Mouse (Mus musculus) CH12F3 (cell line): ENCODE measurements around the gene Ebf1.

Experiments
- in situ Hi-C: fragments of 300-500 bp; cut with MboI; formaldehyde crosslinking; loops from 2 replicates; pipeline ENCODE4 v1.14.3; 2020; ENCODE audit warnings: low sequenced_read_pairs

The Ebf1 gene

GRCm38 (mm10) chr11:44887691-44888090 is 270.6 kb downstream of the Ebf1 start:
- in situ Hi-C loops: no loop called here

GRCm38 (mm10) chr11:44888390-44888789 is 271.3 kb downstream of the Ebf1 start:
- in situ Hi-C loops: no loop called here

- in situ Hi-C loops: no loop called here
Measured at GRCm38 (mm10) chr11:44892814-44893521, 275.9 kb downstream of the Ebf1 start.

- in situ Hi-C loops: no loop called here
Measured at GRCm38 (mm10) chr11:44893986-44894385, 276.9 kb downstream of the Ebf1 start.

GRCm38 (mm10) chr11:44894798-44895197 is 277.7 kb downstream of the Ebf1 start:
- in situ Hi-C loops: no loop called here

- in situ Hi-C loops: no loop called here
Measured at GRCm38 (mm10) chr11:44895893-44896292, 278.8 kb downstream of the Ebf1 start.

GRCm38 (mm10) chr11:44897140-44897665 is 280.1 kb downstream of the Ebf1 start:
- in situ Hi-C loops: no loop called here

- in situ Hi-C loops: no loop called here
Measured at GRCm38 (mm10) chr11:44899554-44899953, 282.4 kb downstream of the Ebf1 start.

GRCm38 (mm10) chr11:44899965-44900364 is 282.8 kb downstream of the Ebf1 start:
- in situ Hi-C loops: no loop called here

- in situ Hi-C loops: no loop called here
Measured at GRCm38 (mm10) chr11:44900496-44900895, 283.4 kb downstream of the Ebf1 start.

GRCm38 (mm10) chr11:44901715-44902114 is 284.6 kb downstream of the Ebf1 start:
- in situ Hi-C loops: no loop called here

- in situ Hi-C loops: no loop called here
Measured at GRCm38 (mm10) chr11:44902165-44902564, 285.0 kb downstream of the Ebf1 start.

- in situ Hi-C loops: no loop called here
Measured at GRCm38 (mm10) chr11:44904121-44904520, 287.0 kb downstream of the Ebf1 start.

GRCm38 (mm10) chr11:44906456-44906855 is 289.3 kb downstream of the Ebf1 start:
- in situ Hi-C loops: no loop called here

GRCm38 (mm10) chr11:44911765-44912164 is 294.6 kb downstream of the Ebf1 start:
- in situ Hi-C loops: no loop called here

GRCm38 (mm10) chr11:44913806-44914205 is 296.7 kb downstream of the Ebf1 start:
- in situ Hi-C loops: no loop called here

- in situ Hi-C loops: no loop called here
Measured at GRCm38 (mm10) chr11:44917059-44917458, 299.9 kb downstream of the Ebf1 start.

- in situ Hi-C loops: no loop called here
Measured at GRCm38 (mm10) chr11:44923138-44923537, 306.0 kb downstream of the Ebf1 start.

- in situ Hi-C loops: no loop called here
Measured at GRCm38 (mm10) chr11:44923868-44924508, 306.9 kb downstream of the Ebf1 start.

GRCm38 (mm10) chr11:44924896-44925295 is 307.8 kb downstream of the Ebf1 start:
- in situ Hi-C loops: no loop called here

- in situ Hi-C loops: no loop called here
Measured at GRCm38 (mm10) chr11:44925806-44926525, 308.8 kb downstream of the Ebf1 start.

GRCm38 (mm10) chr11:44928403-44928802 is 311.3 kb downstream of the Ebf1 start:
- in situ Hi-C loops: no loop called here
